Mouse (Mus musculus) gastrocnemius, adult 8-10 months (tissue): Measurements from ENCODE around the gene Jmjd8. TPM values are rescaled to one million over a fixed set of nuclear protein-coding genes. Genes with fewer than 3 reads are reported as not detected.
"Not testable (repeated sequence)": the region's sequence is repeated elsewhere in the genome, so short reads cannot be mapped to it uniquely, and the experiment has no call there.

ENCODE experiments used
- DNase-seq, 2 experiments: peaks; one replicate each; pipeline ENCODE4 v3.0.0; 2022; ENCODE audit warnings: low spot score in 2 of 2
- total RNA-seq, 4 experiments: library from RNA; stranded (reverse); gene quantifications; 2 replicates each; pipeline ENCODE4 v1.2.4; 2022

Jmjd8 gene
- total RNA-seq, 4 experiments from 2014 or later: 11.0 to 13.0 (median 11.4) TPM

GRCm38 (mm10) chr17:25860832-25861703 is 32.4 kb downstream of the Jmjd8 start, which contains the start of gene Wdr90:
Wdr90 (minus strand) TSS chr17:25861501.
- peak; percentile 80 to 84 for DNase-seq

- DNase-seq: no peak
These were observed 33.3 kb downstream of the Jmjd8 start for GRCm38 (mm10) chr17:25861704-25862612.

- DNase-seq: no peak
These were observed 35.0 kb downstream of the Jmjd8 start for GRCm38 (mm10) chr17:25863681-25864080.

GRCm38 (mm10) chr17:25864311-25864710 is 35.6 kb downstream of the Jmjd8 start:
- no peak for DNase-seq

- DNase-seq: no peak
These were observed 36.6 kb downstream of the Jmjd8 start for GRCm38 (mm10) chr17:25865288-25865687.

DNA sequence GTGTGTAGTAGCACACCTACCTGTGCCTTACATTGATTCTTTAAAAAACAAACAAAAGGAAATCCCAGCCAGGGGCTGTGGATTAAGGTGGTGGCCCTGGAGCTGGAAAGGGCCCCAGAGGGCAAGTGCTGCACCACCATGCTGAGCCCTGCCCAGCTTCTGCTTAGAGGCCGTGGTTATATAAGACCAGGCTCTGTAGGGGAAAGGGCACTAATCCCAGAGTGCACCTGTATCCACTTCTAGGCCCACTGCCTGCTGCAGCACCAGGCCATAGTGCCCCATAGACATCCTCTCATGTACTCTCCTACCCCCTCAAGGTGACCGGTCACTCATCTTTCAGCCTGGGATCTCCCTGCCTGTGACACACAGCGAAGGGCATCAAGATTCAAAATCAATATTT is 37.5 kb downstream of the Jmjd8 start:
- no peak for DNase-seq

GRCm38 (mm10) chr17:25867509-25867835 is 38.8 kb downstream of the Jmjd8 start:
- DNase-seq: no peak

DNA sequence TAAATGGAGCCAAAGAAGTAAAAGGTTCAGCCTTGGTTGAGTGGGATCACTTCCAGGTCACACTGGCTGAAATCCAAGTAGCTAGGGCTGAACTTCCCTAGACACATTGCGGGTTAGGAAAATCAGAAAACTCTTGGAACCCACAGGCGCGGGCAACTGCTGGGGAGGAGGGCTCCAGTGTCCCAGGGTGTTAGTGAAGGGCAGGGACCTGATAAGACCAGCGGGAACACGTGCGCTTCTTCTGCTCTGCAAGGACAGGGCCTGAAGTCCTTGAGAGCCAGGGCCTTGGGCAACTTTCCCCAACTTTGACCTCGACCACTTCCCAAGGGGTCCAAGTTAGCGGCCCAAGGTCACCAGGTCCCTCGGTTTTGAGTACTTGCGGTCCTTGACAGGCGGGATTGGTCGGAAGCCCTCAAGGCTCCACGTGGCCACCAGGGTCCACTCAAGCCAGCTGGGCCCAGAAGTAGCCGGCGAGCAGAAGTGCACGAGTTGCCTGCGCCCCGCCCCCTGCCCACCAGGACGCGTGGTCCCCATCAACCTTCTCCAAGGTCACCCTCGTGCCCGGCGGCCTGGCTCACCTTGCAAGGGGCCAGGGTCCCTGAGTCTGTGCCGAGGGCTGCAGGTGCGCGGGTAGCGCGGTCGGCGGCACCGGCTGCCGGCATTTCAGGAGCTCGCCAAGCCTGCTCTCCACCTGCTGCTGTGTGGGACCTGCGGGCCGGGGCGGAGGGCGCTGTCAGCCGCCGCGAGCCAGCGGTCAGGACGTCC is 39.4 kb downstream of the Jmjd8 start:
- DNase-seq: peak; percentile 46 to 62

DNA sequence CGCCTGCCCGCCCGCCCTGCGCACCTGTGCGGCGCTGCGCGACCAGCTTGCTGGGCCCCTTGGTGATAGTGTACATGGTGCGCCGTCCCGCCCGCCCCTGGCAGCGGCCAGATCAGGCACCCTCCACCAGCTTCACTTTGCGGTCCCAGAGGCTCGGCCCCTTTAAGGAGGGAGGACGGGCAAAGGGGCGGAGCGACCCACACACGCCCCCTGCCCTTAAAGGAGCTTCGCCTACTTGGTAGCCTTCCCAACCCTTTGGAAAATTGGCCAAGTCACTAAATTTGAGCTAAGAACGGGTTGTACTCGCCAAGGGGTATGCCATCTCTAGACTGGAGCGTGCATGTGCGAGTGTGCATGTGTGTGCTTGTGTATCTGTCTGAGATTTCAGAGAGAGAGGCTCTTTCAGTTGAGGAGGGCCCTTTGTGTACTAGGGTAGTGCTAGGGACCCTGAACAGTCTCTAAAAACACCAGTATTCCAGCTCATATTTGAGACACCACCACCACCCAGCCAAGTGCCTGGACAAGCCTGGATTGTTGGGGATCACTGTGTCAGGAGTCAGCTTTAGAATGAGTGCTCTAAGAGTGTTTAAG is 40.0 kb downstream of the Jmjd8 start, which contains the start of gene Mcrip2:
TSS of gene Mcrip2 (minus strand) at position 164 of the 591 bp plus-strand sequence.
- peak; percentile 77 to 82 for DNase-seq

DNA sequence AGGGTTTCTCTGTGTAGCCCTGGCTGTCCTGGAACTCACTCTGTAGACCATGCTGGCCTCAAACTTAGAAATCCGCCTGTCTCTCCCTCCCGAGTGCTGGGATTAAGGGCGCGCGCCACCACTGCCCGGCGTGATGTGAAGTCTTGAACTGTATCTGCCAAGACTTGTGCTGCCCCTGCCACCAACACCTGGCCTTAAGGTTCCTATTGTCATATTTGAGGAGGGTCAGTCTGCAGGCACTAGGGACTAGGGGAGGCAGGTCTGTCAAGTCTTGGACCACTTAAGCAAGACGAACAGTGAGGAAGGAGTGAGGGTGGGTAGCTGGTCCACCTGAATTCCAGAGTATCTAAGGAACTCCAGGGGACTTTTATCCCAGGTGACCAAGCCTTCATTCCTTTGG is 40.8 kb downstream of the Jmjd8 start:
- DNase-seq: no peak

DNA sequence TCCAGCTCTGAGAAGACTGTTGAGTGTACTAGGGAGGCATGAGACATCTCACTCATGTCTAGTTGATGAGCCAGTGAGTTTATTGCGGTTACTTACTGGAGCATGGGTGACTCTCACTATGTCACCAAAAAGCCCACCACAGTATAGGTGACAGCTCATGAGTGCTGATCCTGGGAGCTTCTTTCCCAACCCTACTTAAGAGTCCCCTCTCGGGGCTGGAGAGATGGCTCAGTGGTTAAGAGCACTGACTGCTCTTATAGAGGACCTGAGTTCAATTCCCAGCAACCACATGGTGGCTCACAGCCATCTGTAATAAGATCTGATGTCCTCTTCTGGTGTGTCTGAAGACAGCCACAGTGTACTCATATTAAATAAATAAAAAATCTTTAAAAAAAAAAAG is 41.3 kb downstream of the Jmjd8 start:
- no peak for DNase-seq

GRCm38 (mm10) chr17:25871566-25871965 is 42.9 kb downstream of the Jmjd8 start:
- DNase-seq: not testable (repeated sequence)

- DNase-seq: no peak
These were observed 44.0 kb downstream of the Jmjd8 start for GRCm38 (mm10) chr17:25872676-25873075.

DNA sequence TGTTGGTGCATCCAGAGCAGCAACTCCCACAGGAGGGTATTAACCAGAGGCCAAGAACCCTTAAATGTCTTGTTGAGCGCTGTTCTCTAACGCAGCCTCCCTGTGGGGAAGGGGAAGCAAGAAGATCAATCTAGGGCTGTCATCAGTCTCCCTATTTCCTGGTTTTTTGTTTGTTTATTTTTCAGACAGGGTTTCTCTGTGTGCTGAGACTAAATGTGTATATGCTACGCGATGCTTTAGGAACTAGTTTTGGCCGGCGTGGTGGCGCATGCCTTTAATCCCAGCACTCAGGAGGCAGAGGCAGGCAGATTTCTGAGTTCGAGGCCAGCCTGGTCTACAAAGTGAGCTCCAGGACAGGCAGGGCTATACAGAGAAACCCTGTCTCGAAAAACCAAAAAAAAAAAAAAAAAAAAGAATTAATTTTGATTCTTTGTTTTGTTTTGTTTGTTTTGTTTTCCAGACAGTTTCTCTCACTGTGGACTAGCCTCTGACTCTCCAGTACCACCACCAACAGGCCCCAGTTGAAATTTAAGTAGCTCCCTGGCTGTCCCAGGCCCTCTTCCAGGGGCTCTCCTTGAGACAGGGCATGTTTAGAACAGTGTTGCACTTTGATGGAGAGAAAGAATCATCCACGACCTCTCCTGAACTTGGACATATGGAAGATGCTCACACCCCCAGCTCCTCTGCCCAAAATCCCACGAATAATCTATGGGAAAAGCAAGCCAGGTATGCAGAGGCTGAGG is 44.9 kb downstream of the Jmjd8 start:
- no peak for DNase-seq

GRCm38 (mm10) chr17:25874148-25874720 is 45.6 kb downstream of the Jmjd8 start:
- no peak for DNase-seq

DNA sequence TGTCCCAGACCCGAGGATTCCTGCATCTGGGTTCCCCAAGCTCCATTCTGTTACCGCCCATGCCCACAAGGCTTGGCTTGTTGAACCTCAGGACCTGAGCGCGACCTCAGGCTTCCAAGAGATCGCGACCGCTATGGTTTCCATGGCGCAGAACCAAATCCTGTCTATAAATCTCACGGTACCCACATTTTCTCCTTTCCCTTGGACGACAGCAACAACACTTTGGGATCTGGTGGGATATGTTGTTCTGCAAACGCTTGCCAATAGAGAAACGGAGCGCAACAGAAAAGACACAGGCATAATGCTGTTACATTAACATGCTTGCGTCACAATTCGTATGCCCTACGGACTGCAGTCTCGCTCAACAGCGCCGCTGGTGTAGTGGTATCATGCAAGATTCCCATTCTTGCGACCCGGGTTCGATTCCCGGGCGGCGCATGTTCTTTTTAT is 46.1 kb downstream of the Jmjd8 start, which contains the start of gene Mettl26:
TSS of gene Mettl26 (plus strand) at position 354 of the 450 bp plus-strand sequence.
- DNase-seq: peak; percentile 83 to 91

- DNase-seq: peak; percentile 76 to 83
These were observed 46.8 kb downstream of the Jmjd8 start for GRCm38 (mm10) chr17:25875171-25876136.

GRCm38 (mm10) chr17:25876347-25876915 is 47.8 kb downstream of the Jmjd8 start:
- DNase-seq: no peak
